Mouse (Mus musculus): ENCODE measurements around the gene Tsga13. TPM values are rescaled to one million over a fixed set of nuclear protein-coding genes. Genes with fewer than 3 reads are reported as not detected.

The Tsga13 gene
- polyA plus RNA-seq, 1 experiment from 2014 or later, result 0.45 TPM

Other genes starting within 250 kb of the Tsga13 start
- gene Cep41, start 221.8 kb downstream of the Tsga13 start, polyA plus RNA-seq (2016; fragmentation: Nextera tagmentation; extraction: Ambion mirVana), result 23.3 and 25.1 TPM in 2 replicates
- 802 and 947 TPM in 2 replicates for gene Mest, start 192.0 kb downstream of the Tsga13 start, polyA plus RNA-seq (2016; fragmentation: Nextera tagmentation; extraction: Ambion mirVana)
- gene Copg2, start 18.8 kb downstream of the Tsga13 start, polyA plus RNA-seq (2016; fragmentation: Nextera tagmentation; extraction: Ambion mirVana), result 31.5 and 37.9 TPM in 2 replicates
- 0.19 and 0.27 TPM in 2 replicates for gene Klf14, start 43.5 kb upstream of the Tsga13 start, polyA plus RNA-seq (2016; fragmentation: Nextera tagmentation; extraction: Ambion mirVana)